ENCODE assay signal across 8 mouse cellular contexts in genomic region chr7:101503351-101503750, GRCm38 (mm10).
DNase-seq lines count a peak whose midpoint lies in the region; ATAC-seq and TF ChIP-seq lines count a peak whose summit lies in the region.

No protein-coding gene starts in this region.

- no peak for TF ChIP-seq POLR2A in testis, adult 2 months (IDR thresholded peaks at IDR 0.05; ENCODE audit: control insufficient read depth, low read depth, low read length)

- H3K4me1 ChIP-seq in testis, adult 2 months (ENCODE audit: control insufficient read depth, insufficient read depth, low read length) = peaks cover 16% of the 10 kb centered on the region
- H3K4me1 ChIP-seq in intestine, embryonic 15.5 days (replicated peaks) = peaks cover 7% of the 10 kb centered on the region; the same call in 1 of the 2 replicates

- no peak overlapping the region for H3K9ac ChIP-seq in intestine, embryonic 15.5 days

- no peak overlapping the region for H3K27ac ChIP-seq in testis, adult 2 months (ENCODE audit: control insufficient read depth, insufficient read depth, low read depth, low read length)
- H3K27ac ChIP-seq in intestine, embryonic 15.5 days = no peak overlapping the region

- H3K27me3 ChIP-seq in testis, adult 2 months (ENCODE audit: control insufficient read depth, insufficient read depth, low read length) = no peaks in the 10 kb centered on the region
- 0 out of 2 replicates have a peak, but pooled peaks cover 23% of the 10 kb centered on the region for H3K27me3 ChIP-seq in intestine, embryonic 15.5 days (replicated peaks)

- no peak overlapping the region for H3K4me2 ChIP-seq in intestine, embryonic 15.5 days (replicated peaks)

- ATAC-seq in intestine, embryonic 15.5 days = peak; percentile 32; the same call in 1 of the 2 replicates

- WGBS in intestine, embryonic 15.5 days = 23% methylated on average over 8 of the region's 8 CpGs

- no peak overlapping the region for H3K4me3 ChIP-seq in testis, adult 2 months (ENCODE audit: control insufficient read depth, low read depth, low read length)
- no peak overlapping the region for H3K4me3 ChIP-seq in intestine, embryonic 15.5 days (replicated peaks)

- no peak for DNase-seq in testis, postnatal 14 days (ENCODE audit: low spot score)
- peak; percentile 84 for DNase-seq in adrenal gland, postnatal 14 days
- DNase-seq in fibroblast of lung, adult 2 months (ENCODE audit: low read depth) = peak; percentile 18
- peak; percentile 81 for DNase-seq in lung, postnatal 10 days
- DNase-seq in retina, postnatal 7 days (ENCODE audit: low read depth, low spot score) = peak; percentile 65
- DNase-seq in left cerebral cortex, adult 11 months (ENCODE audit: low spot score) = no peak

- H3K36me3 ChIP-seq in testis, adult 2 months (ENCODE audit: control insufficient read depth, insufficient read depth, low read length) = no peaks in the 10 kb centered on the region
- H3K36me3 ChIP-seq in intestine, embryonic 15.5 days = no peaks in the 10 kb centered on the region

- no peaks in the 10 kb centered on the region for H3K9me3 ChIP-seq in intestine, embryonic 15.5 days

- peak; percentile 63; the same call in 1 of the 2 replicates for TF ChIP-seq CTCF in testis, adult 2 months (IDR thresholded peaks at IDR 0.05; ENCODE audit: control insufficient read depth, insufficient read depth, insufficient replicate concordance, low read depth, low read length)

Comparison
In these comparisons a context has a peak if more than half of its experiments do, and no peak if none do; other contexts are left out.
1. DNase-seq: peak in adrenal gland, postnatal 14 days (single experiment), fibroblast of lung, adult 2 months (single experiment), lung, postnatal 10 days (single experiment) and retina, postnatal 7 days (single experiment); none in testis, postnatal 14 days (single experiment) and left cerebral cortex, adult 11 months (single experiment).